Mouse (Mus musculus) urinary bladder, postnatal 36 days (tissue): ENCODE measurements around the gene Ror1.

ENCODE experiments used
- DNase-seq, 2 experiments: peaks; one replicate each; pipeline ENCODE4 v3.0.0; 2022; ENCODE audit warnings: low spot score in 2 of 2, mixed read lengths in 1 of 2

Ror1 gene

GRCm38 (mm10) chr4:100209106-100209505 is 113.5 kb downstream of the Ror1 start:
- no peak for DNase-seq

DNA sequence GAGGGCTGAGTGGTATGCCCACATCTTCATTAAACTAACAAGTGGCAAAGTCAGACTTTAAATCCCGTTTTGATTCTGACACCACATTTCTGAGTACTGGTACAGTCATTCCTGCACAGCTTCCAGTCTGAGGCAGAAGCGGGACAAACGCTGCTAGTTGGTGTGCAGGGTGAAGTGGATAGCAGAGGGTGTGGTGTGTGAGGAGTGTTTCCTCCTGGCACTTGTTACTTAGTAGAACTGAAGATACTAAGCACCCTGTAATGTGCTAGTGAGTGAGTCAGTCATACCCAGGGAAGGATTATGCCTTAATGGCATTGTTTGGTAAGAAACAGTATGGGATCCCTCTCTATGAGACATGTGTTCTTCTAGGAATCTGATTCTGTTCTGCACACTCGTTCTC is 115.7 kb downstream of the Ror1 start:
- DNase-seq = no peak

DNA sequence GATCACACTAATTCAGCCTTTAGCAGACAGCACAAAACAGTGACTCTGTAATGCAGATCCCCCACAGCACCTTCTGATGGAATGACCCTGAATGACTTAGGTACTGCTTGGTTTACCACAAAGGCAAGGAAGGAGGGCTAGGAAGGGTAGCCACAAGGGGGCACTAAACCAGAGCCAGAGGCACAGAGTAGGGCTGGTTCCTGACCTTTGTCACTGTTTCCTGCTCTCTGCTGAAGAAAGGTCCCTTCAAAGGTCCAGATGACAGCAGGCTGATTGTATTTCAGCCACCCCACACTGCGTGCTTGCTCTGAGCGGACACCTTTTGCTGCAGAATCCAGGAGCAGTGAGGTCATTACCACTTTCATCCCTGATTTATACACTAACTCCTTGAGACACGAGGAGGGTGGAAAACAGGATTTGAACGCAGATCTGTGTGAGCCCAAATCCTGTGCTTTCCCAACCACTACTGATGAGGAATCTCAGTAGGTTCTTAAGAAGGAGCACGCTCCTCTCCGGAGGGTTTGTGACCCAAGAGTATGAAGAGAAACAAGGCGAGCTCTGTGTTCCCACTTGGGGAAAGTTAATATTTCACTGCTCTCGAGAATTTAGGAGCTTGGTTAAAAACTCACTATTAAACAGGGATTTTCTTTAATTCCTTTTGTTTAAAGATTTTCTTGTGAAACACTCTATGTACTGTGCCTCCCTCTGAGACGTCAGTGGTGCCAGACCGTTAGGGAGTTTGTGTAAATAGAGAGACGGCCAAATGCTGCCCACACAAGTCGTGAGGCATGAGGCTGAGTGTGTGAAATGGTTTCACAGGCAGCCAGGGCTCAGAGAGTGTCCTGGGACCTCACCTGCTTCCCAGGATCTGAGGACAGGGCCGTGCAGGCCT is 119.0 kb downstream of the Ror1 start:
- no peak for DNase-seq

DNA sequence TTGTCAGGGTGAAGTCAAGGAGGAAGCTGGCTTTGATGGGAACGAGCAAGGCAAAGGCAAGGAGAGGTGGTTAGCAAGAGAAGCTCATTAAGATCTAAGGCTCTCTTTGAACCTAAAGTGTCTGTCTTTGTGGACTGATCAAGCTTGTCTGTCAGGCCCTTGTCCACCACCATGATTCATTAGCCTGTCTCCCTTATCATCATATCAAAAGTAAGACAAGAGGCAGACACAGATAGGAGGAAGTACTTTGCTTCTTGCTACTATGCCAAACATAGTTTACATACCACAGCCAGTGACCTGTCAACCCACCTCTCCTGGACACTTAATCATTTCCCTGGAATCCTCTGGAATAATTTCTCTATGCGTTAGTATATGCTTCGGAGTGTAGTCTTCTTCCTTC is 121.0 kb downstream of the Ror1 start:
- no peak for DNase-seq

- no peak for DNase-seq
These were observed 123.4 kb downstream of the Ror1 start for GRCm38 (mm10) chr4:100219026-100219425.

DNA sequence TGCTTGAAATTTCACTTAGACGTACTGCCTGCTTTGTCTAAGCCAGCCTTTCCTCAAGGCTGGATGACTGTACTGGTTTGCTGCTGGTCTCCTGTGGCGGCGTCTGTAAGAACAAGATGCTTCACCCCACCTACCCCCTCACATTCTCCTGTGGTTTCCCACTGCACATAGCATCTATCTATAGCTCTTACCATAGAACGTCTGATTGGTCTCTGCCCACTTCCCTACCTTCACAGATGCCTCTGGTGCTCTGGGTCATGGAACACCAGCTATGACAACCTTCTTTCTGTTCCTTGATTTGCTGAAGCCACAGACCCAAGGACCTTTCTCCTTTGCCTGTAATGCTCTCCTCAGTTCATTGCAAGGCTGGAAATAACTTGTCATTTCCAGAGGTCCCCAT is 124.0 kb downstream of the Ror1 start:
- DNase-seq = no peak

DNA sequence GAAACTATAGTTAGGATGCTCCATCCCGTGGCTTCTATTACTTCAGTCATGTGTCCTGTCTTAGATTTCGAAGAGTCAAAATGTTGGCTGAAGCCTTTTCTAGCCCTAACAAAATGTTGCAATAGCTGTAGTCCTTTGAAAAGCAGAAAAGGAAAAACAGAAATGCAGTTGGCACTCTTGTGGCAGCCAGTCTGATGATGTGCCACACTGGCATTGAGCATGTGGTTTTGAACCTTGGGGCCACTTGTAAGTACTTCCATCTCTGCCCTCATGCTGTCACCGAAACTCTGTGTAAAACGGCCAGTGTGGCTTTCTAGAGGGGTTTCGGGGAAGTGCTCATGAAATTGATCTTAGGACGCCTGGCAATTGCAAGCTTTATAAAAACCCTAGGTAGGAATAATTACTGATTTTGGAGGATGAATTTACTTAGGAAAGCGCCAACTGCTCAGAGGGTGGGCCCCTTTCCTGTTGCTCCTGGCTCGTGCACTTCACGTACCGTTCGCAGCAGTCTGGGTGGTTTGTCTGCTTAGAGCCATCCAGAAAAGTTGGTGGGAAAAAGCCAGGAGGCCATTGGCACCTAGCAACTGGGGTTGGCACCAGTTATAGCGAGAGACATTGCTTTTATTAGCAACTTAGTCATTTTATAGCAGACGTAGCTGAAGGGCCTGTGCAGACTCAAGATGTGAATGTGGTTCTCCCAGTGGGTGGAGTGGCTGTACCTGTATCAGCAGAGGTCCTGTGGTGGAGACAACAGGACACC is 126.6 kb downstream of the Ror1 start:
- no peak for DNase-seq

DNA sequence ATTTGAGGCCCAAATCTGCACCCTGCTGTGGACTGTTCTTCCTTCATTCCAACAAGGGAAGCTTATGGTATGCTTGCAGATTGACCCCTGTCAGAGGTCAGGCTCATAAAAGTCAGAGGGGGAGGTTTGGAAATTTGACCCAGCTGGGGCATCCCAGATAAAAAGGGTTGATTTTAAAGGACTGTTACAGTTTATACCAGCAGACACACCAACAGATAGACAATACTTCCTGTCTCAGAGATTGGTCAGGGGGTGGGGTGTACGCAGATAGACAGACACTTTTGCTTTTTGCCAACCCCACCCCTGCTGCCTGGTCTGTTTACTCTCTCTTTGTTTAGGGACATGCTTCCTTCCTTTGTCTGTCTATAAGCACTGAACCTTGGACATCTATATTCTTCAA is 127.9 kb downstream of the Ror1 start:
- DNase-seq = no peak

GRCm38 (mm10) chr4:100223965-100224364 is 128.4 kb downstream of the Ror1 start:
- no peak for DNase-seq

DNA sequence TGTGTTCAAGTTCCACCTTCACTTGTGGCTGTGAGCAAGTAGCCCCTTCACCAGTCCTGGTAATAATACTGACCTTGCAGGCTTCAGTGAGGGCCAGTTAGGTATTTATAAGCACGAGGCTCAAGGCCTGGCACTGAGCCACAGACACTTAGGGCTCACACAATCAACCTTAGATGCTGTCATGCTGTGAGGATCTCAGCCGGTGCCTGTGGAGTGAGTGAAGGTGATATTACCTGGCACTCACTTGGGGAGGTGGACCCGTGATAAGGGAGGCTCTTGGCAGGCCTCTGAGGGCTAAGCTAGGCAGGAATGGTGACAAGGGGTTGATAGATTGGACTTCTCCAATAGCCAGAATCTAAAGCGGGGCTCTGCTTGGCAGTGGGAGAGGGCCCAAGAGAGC is 131.0 kb downstream of the Ror1 start:
- no peak for DNase-seq

- no peak for DNase-seq
These were observed 132.5 kb downstream of the Ror1 start for GRCm38 (mm10) chr4:100228106-100228505.

- DNase-seq = no peak
These were observed 134.7 kb downstream of the Ror1 start for GRCm38 (mm10) chr4:100230245-100230644.

DNA sequence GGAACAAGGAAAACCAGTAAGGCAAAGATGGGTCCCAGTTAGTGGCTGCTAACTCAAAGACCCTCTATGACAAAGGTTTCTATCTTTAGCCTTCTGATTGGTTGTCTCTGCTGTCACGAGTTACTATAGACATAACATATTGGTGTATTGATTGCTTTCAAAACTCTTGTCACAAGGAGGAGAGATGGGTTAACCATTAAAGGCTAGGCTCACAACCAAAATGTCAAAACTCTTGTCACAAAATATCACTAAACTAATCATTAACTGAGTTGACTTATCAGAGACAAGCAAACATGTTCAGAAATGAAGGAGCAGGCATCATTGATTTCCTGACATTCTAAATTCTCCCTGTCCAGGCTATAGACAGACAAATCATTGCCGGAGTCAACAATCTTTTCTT is 135.4 kb downstream of the Ror1 start:
- DNase-seq = no peak

DNA sequence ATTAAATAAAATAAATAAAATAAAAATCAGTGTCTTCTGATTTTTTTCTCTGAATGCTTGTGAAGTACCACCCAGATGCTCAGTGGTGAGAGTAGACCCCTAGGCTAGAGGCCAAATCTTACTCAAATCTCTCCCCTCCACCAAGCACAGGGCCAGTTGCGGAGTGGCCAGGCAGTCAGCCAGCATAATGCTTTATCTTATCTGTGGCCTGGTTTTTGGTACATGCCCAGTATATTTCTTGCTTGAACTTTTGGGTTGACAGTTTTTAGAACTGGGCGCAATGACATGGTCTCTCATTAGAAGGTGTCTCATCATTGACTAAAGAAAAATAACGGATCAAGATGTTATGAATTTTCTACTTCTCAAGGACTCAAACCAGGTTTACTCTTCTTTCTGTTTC is 136.3 kb downstream of the Ror1 start:
- no peak for DNase-seq

- no peak for DNase-seq
These were observed 136.9 kb downstream of the Ror1 start for GRCm38 (mm10) chr4:100232541-100232940.

DNA sequence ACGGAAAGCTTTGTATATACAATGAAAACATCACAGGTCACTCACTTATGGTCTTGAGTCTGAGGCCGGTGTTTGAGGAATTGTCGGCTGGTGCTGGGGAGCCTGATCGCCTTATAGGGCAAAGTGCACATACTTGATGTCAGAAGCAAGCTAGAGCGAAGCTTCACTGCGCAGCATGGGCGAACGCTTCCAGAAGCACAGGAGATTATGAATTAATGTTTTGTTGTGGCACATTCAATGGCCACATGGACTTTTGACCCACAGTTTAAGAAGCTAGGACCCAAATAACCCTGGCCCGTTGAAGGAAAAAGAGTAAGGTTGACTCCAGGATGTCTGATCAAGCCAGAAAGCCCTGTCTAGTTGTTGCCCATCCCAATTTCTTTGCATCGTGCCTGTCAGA is 138.2 kb downstream of the Ror1 start:
- no peak for DNase-seq

- no peak for DNase-seq
These were observed 140.7 kb downstream of the Ror1 start for GRCm38 (mm10) chr4:100236339-100236738.

DNA sequence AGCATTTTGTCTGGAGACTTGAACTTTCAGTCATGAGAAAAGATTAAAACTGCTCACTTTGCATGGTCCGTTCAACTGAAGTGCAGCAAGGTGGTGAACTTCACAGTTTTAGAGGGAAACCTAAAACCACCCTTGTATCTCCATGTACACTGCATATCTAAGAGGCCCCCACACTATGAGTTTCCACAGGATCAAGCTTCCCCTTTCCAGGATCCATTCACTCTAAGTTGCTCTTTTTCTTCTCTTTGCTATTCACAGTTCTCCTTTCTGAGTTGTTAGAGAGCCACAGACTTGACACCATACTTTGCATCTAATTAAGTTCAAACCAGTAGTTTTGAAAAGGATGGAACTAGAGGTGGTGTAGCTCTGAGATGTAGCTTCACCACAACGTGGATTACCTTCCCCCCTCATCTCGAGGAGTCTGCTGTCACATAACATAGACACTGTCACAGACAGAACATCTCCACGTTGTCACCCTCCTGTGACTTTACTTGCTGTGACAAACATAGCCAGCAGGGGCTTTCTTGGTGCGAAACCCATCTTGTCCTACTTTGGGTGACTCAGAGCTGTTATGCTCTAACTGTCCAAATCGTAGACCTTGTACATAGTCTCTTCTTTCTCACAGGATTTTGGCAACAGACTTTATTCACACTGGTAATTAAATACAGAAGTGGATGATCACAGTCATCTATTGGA is 146.6 kb downstream of the Ror1 start:
- no peak for DNase-seq

GRCm38 (mm10) chr4:100244250-100244649 is 148.7 kb downstream of the Ror1 start:
- no peak for DNase-seq

DNA sequence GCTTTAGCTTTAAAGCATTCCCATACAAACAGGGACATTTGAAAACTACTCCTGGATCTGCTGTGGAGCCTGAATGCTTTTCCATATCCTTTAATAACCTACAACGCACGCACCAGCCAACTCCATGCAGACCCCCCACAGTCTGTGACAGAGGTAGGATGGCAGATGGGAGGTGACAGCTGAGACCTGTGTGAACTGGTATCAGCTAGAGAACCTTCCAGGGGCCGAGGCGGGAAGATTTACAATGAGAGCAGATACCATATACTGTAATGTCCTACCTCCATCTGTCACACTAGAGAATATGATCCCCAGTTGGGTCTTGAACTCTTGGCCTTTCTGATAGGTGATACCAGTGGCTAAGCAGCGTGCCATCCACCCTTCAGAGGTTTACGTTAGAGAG is 149.1 kb downstream of the Ror1 start:
- no peak for DNase-seq

GRCm38 (mm10) chr4:100247826-100248225 is 152.2 kb downstream of the Ror1 start:
- no peak for DNase-seq

- DNase-seq = no peak
These were observed 152.7 kb downstream of the Ror1 start for GRCm38 (mm10) chr4:100248273-100248672.
